Mouse (Mus musculus) kidney, adult 2 months (tissue): ENCODE data around the gene Nlrp6.

Experiments used
- CTCF ChIP-seq: fragments of 200-500 bp; conservative IDR thresholded peaks from 2 replicates; pipeline ENCODE4 v1.5.1; 2011; ENCODE audit warnings: low read depth, mild to moderate bottlenecking, control low read depth, low read length, moderate library complexity, mixed read lengths; ENCODE audit not compliant: insufficient read depth, insufficient read length
- POLR2A ChIP-seq: fragments of 200-500 bp; IDR thresholded peaks from one replicate; pipeline ENCODE4 v1.6.1; 2011; ENCODE audit warnings: low read depth, low read length, control low read depth

GRCm38 (mm10) chr7:140949824-140950530, 29.3 kb downstream of the Nlrp6 start, which contains the start of gene Ifitm5:
- TF ChIP-seq CTCF (no peak), POLR2A (no peak)
